Mouse (Mus musculus): ENCODE data around the gene Tmx4. TPM values are rescaled to one million over a fixed set of nuclear protein-coding genes. Genes with fewer than 3 reads are reported as not detected.

The Tmx4 gene
- 10 to 100 TPM; 15.5 to 15.7 TPM for polyA plus RNA-seq (2017; shearing (Covaris generic))

DNA sequence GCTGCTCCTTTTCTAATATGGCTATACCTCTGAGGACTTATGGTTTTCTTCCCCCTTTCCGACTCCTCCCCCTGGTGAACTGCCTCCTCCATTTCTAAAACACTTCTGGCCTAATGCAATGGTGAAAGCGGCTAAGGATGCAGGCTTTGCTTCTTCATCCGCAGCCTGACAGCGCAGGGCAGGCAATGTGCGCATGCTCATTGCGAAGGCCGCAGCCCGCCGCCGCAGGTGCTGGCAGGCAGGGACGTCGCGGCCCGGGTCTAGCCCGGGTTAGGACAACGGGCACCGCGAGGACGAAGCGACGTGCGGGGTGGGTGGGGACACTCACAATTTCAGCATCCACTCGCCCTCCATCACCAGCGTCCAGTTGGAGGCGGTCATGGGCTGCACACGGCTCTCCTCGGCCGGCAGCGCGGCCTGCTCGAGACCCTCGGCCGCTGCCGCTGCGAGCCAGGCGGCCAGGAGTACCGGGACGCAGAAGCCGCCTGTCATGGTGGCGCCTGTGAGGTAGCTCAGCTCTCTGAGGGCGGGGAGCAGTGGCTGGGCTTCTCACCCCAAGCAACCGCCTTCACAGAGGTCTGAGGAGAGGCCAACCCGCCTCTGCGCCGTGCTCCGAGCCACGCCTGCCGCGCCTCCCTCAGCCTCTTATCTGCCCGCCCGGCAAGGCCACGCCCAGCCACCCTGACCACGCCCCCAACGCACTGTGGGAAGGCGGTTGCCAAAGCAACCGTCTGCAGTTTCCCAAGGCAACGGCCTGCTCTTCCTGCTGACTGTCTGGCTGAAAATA, at the start of gene Tmx4:
Gene Tmx4, minus strand, starts transcription at position 632 of the 787 bp plus-strand sequence.

DNA sequence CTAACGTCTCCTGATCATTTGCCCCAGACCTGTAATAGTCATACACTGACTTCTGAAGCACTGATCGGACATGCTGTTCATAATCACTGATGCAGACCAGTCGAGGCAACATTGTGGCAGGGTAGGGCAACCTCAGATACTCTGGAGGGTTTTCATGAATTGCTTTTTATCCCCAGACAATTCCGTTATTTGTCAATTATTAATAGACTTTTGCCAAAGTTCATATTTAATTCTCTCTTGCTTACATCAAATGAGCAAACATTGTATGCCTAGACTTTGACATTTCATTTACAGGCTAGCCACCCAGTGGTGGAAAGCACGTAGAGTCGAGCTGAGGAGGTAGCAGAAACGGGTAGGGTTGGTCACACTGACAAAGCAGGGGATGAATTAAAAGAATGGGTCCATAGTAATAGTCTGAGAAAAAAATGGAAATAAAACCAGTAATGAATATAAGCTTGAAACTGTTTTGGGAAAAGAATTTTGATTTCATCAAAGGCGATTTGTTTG, 89.7 kb downstream of the Tmx4 start, which contains the start of gene Hao1:
Gene Hao1, minus strand, starts transcription at position 148 of the 507 bp plus-strand sequence.

Other genes starting within 250 kb of the Tmx4 start
- under 1 TPM in 1 of 2 experiments, not detected in 1; 0.23 TPM for gene Hao1, start 89.8 kb downstream of the Tmx4 start, polyA plus RNA-seq (2017; shearing (Covaris generic))
- gene Plcb1, start 141.9 kb upstream of the Tmx4 start, polyA plus RNA-seq (2017; shearing (Covaris generic)), result under 1 TPM in 1 of 2 experiments, not detected in 1; 0.17 TPM

Data from activated CD4-positive, CD25-positive, alpha-beta regulatory T cell (primary cell).